Mouse (Mus musculus) lung, postnatal 0 days (tissue): ENCODE results near the gene Tbkbp1. TPM values are rescaled to one million over a fixed set of nuclear protein-coding genes. Genes with fewer than 3 reads are reported as not detected.

Experiments used
- ATAC-seq: fragments of 200-750 bp; cut with Nextera tagmentation; 2 replicates; pipeline ENCODE4 v1.8.0; 2017; ENCODE audit warnings: moderate library complexity
- DNase-seq: peaks from one replicate; pipeline ENCODE4 v3.0.0-alpha.2; 2016; ENCODE audit warnings: low spot score
- H3K27ac ChIP-seq: fragments of 300-500 bp; sonication (generic); 2 replicates; pipeline ENCODE4 v1.5.1; 2014; ENCODE audit warnings: antibody characterized with exemption, mild to moderate bottlenecking, low read length, mixed read lengths
- H3K27me3 ChIP-seq: fragments of 300-500 bp; sonication (generic); replicated peaks from 2 replicates; pipeline ENCODE4 v1.6.1; 2014; ENCODE audit warnings: low read length, mixed read lengths; ENCODE audit not compliant: insufficient read depth
- H3K36me3 ChIP-seq: fragments of 300-500 bp; sonication (generic); 2 replicates; pipeline ENCODE4 v1.6.1; 2014; ENCODE audit warnings: low read length, mixed read lengths; ENCODE audit not compliant: insufficient read depth
- H3K4me1 ChIP-seq: fragments of 300-500 bp; sonication (generic); 2 replicates; pipeline ENCODE4 v1.6.1; 2014; ENCODE audit warnings: antibody characterized with exemption, low read depth, low read length, mixed read lengths; ENCODE audit not compliant: insufficient read depth
- H3K4me2 ChIP-seq: fragments of 300-500 bp; sonication (generic); replicated peaks from 2 replicates; pipeline ENCODE4 v1.6.1; 2014; ENCODE audit warnings: low read depth, mild to moderate bottlenecking, low read length, moderate library complexity, mixed read lengths
- H3K4me3 ChIP-seq: fragments of 300-500 bp; sonication (generic); 2 replicates; pipeline ENCODE4 v1.5.1; 2014; ENCODE audit warnings: low read depth, low read length
- H3K9ac ChIP-seq: fragments of 300-500 bp; sonication (generic); replicated peaks from 2 replicates; pipeline ENCODE4 v1.6.1; 2014; ENCODE audit warnings: low read depth, mild to moderate bottlenecking
- H3K9me3 ChIP-seq: fragments of 300-500 bp; sonication (generic); 2 replicates; pipeline ENCODE4 v1.6.1; 2016; ENCODE audit warnings: low read length, mixed read lengths
- CTCF ChIP-seq: IDR thresholded peaks from 2 replicates; pipeline ENCODE4 v1.5.1; 2016; ENCODE audit warnings: antibody characterized with exemption, mild to moderate bottlenecking
- EP300 ChIP-seq: IDR thresholded peaks from 2 replicates; pipeline ENCODE4 v1.6.1; 2016; ENCODE audit warnings: antibody characterized with exemption, mild to moderate bottlenecking, control low read depth
- WGBS: fragments of 180-500 bp; shearing (Covaris S2); extraction: QIAGEN DNeasy Blood & Tissue Kit; methylation state at CpG from one replicate; pipeline ENCODE4 v1.1.7; 2014; 5-methylcytosine and 5-hydroxymethylcytosine counted together
- polyA plus RNA-seq: library from polyadenylated mRNA; unstranded; fragments of >200 nt; fragmentation: Nextera tagmentation; extraction: Ambion mirVana; gene quantifications from 2 replicates; pipeline ENCODE4 v1.2.1, GENCODE M21; 2015

Gene Tbkbp1
- polyA plus RNA-seq, 1 experiment from 2014 or later = 8.1 TPM

- peaks cover 17% of the 10 kb centered on the region for H3K27me3 ChIP-seq
- H3K27ac ChIP-seq = no peak overlapping the region
- TF ChIP-seq CTCF (no peak), EP300 (no peak)
- no peaks in the 10 kb centered on the region for H3K36me3 ChIP-seq
- H3K4me3 ChIP-seq = no peak overlapping the region
- no peaks in the 10 kb centered on the region for H3K9me3 ChIP-seq
- no peak for ATAC-seq
- no peaks in the 10 kb centered on the region for H3K4me1 ChIP-seq
- DNase-seq = no peak
- no peak overlapping the region for H3K4me2 ChIP-seq
- no peak overlapping the region for H3K9ac ChIP-seq
- WGBS = 42% methylated on average over 10 of the region's 10 CpGs
Observed at GRCm38 (mm10) chr11:97120221-97120620, 31.1 kb downstream of the Tbkbp1 start.

GRCm38 (mm10) chr11:97115797-97116196 lies 35.5 kb downstream of the Tbkbp1 start:
- no peak overlapping the region for H3K9ac ChIP-seq
- no peaks in the 10 kb centered on the region for H3K9me3 ChIP-seq
- TF ChIP-seq EP300 (no peak), CTCF (no peak)
- no peaks in the 10 kb centered on the region for H3K4me1 ChIP-seq
- H3K27me3 ChIP-seq = peaks cover 30% of the 10 kb centered on the region
- no peak for DNase-seq
- H3K4me3 ChIP-seq = no peak overlapping the region
- WGBS = 8% methylated on average over 11 of the region's 11 CpGs
- ATAC-seq = no peak
- no peak overlapping the region for H3K27ac ChIP-seq
- H3K36me3 ChIP-seq = no peaks in the 10 kb centered on the region
- H3K4me2 ChIP-seq = peak overlapping the region; percentile 56; the same call in 1 of the 2 replicates

DNA sequence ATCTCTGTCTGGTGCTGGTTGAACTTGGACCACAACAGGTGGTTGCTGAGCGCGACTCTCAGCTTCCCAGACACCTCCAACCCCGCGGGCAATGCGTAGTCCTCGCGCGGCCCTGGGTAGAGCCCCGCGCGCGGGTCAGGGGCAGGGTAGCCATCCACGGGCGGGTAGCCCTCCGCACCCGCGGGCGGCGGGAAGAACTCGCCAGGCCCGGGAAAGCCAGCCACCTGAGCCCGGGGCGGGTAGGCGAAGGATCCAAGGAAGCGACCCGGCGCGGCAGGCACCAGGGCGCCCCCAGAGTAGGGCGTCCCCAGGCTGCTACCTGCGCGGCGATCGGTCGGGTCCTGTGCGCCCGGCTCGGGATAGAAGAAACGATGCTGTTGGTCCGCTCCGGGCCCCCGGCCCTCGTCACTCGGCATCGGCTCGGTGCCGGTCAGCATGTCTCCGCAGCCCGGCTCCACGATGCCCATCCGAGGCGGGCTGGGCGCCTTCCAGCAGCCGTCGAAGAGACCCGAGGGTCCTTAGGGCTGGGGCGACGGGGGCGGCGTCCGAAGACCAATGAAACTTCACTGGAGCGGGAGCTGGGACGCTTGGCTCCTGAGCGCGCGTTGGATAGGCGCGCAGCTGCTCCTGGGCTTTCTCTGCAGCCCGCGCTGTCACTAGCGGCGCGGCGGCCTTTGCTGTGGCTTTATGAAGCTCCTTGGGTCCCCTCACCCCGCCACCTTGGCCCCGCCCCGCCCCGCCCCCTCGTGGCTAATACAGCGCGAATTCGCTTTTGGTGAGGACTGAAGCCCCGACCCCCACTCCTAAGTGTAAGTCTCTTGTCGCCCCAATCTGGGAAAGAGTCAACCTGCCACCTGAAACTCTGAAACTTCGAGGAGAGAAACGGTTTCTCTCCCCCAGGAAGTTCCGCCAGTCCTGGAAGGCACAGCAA lies 36.4 kb downstream of the Tbkbp1 start, which contains the start of gene Tbx21:
Tbx21 (minus strand) TSS at position 661 of the 931 bp plus-strand sequence.
- H3K27ac ChIP-seq = no peak within 1 kb of the TSS
- H3K4me3 ChIP-seq = peak within 1 kb of the TSS; percentile 32
- H3K4me1 ChIP-seq = no peaks in the 10 kb centered on the region
- H3K9me3 ChIP-seq = no peaks in the 10 kb centered on the region
- ATAC-seq (no peak), DNase-seq (no peak)
- H3K9ac ChIP-seq = no peak within 1 kb of the TSS
- peak within 1 kb of the TSS; percentile 56 for H3K4me2 ChIP-seq
- peaks cover 30% of the 10 kb centered on the region for H3K27me3 ChIP-seq
- TF ChIP-seq CTCF = no peak
- under 1% methylated on average over 85 of the region's 87 CpGs for WGBS
- no peaks in the 10 kb centered on the region for H3K36me3 ChIP-seq

GRCm38 (mm10) chr11:97112519-97113125 lies 38.7 kb downstream of the Tbkbp1 start:
- H3K9me3 ChIP-seq = no peaks in the 10 kb centered on the region
- no peaks in the 10 kb centered on the region for H3K36me3 ChIP-seq
- H3K4me2 ChIP-seq = no peak overlapping the region
- no peaks in the 10 kb centered on the region for H3K4me1 ChIP-seq
- peaks cover 26% of the 10 kb centered on the region for H3K27me3 ChIP-seq
- DNase-seq = no peak
- no peak overlapping the region for H3K27ac ChIP-seq
- no peak overlapping the region for H3K4me3 ChIP-seq
- TF ChIP-seq EP300 (no peak), CTCF (no peak)
- 86% methylated on average over 9 of the region's 9 CpGs for WGBS
- no peak for ATAC-seq
- H3K9ac ChIP-seq = no peak overlapping the region

- Histone ChIP-seq H3K9ac (no peak overlapping the region), H3K4me3 (no peak overlapping the region), H3K4me1 (no peaks in the 10 kb centered on the region), H3K4me2 (no peak overlapping the region), H3K36me3 (no peaks in the 10 kb centered on the region), H3K27ac (no peak overlapping the region), H3K27me3 (0 out of 2 replicates have a peak, but pooled peaks cover 7% of the 10 kb centered on the region), H3K9me3 (no peaks in the 10 kb centered on the region)
- 77% methylated on average over 16 of the region's 16 CpGs for WGBS
- ATAC-seq (no peak), DNase-seq (no peak)
- TF ChIP-seq CTCF (no peak), EP300 (no peak)
Observed at GRCm38 (mm10) chr11:97108976-97109375, 42.3 kb downstream of the Tbkbp1 start.

- no peak for ATAC-seq
- H3K4me3 ChIP-seq = no peak overlapping the region
- no peaks in the 10 kb centered on the region for H3K4me1 ChIP-seq
- H3K9ac ChIP-seq = no peak overlapping the region
- H3K27ac ChIP-seq = no peak overlapping the region
- DNase-seq = no peak
- no peak overlapping the region for H3K4me2 ChIP-seq
- 92% methylated on average over 9 of the region's 9 CpGs for WGBS
- TF ChIP-seq EP300 (no peak), CTCF (no peak)
- peaks cover 5% of the 10 kb centered on the region; the same call in 1 of the 2 replicates for H3K27me3 ChIP-seq
- no peaks in the 10 kb centered on the region for H3K9me3 ChIP-seq
- no peaks in the 10 kb centered on the region for H3K36me3 ChIP-seq
Observed at GRCm38 (mm10) chr11:97104091-97104483, 47.2 kb downstream of the Tbkbp1 start.
